Comparison of ENCODE assay signal across 9 mouse cellular contexts in the genomic region with DNA sequence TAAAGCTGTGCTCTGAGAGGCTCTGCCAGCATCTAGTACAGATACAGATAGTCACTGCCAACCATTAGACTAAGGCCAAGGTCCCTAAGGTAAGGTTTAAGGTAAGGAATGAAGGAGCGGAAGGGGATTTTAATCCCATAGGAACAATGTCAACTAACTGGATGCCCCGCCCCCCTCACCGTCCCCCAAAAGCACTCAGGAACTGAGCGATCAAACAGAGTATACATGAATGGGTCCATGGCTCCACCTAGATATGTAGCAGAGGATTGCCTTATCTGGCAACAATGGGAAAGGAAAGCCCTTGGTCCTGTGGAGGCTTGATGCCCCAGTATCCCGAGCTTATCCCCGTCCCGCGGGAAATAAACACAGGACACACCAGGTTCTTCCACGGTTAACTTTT. TPM values are rescaled to one million over a fixed set of nuclear protein-coding genes. Genes with fewer than 3 reads are reported as not detected.
DNase-seq lines count a peak whose midpoint lies in the region; ATAC-seq and TF ChIP-seq lines count a peak whose summit lies in the region.
"Not testable (repeated sequence)": the region's sequence is repeated elsewhere in the genome, so short reads cannot be mapped to it uniquely, and the experiment has no call there.
"Had no signal": no experiment of that assay in that cellular context is flagged by ENCODE, and none has a peak within 500 bp of the region (broad histone marks: within the 10 kb centered on the region; RNA-seq: fewer than 3 reads in every experiment).

No protein-coding gene starts in this region.

- peak overlapping the region; percentile 43 for H3K4me2 ChIP-seq in forebrain, embryonic 13.5 days
- H3K4me2 ChIP-seq in heart, embryonic 13.5 days, result peak overlapping the region; percentile 62
- H3K4me2 ChIP-seq in hindbrain, embryonic 15.5 days, result peak overlapping the region; percentile 35
- H3K4me2 ChIP-seq in kidney, postnatal 0 days (ENCODE audit: low read length), result peak overlapping the region; percentile 28; the same call in 1 of the 2 replicates
- peak overlapping the region; percentile 51 for H3K4me2 ChIP-seq in lung, embryonic 14.5 days
- peak overlapping the region; percentile 39 for H3K4me2 ChIP-seq in midbrain, embryonic 16.5 days (ENCODE audit: low read length)
- H3K4me2 ChIP-seq in stomach, postnatal 0 days (replicated peaks; ENCODE audit: low read depth), result peak overlapping the region; percentile 25; the same call in 1 of the 2 replicates

- peaks cover 41% of the 10 kb centered on the region for H3K27me3 ChIP-seq in forebrain, embryonic 13.5 days
- peaks cover 43% of the 10 kb centered on the region for H3K27me3 ChIP-seq in heart, embryonic 13.5 days (replicated peaks)
- H3K27me3 ChIP-seq in hindbrain, embryonic 15.5 days, result peaks cover 28% of the 10 kb centered on the region
- H3K27me3 ChIP-seq in kidney, postnatal 0 days (ENCODE audit: insufficient read depth, low read length); midbrain, embryonic 16.5 days (ENCODE audit: control insufficient read depth, insufficient read depth, low read depth, low read length); stomach, postnatal 0 days (ENCODE audit: control insufficient read depth, insufficient read depth, low read length): not testable (repeated sequence)
- peaks cover 17% of the 10 kb centered on the region for H3K27me3 ChIP-seq in lung, embryonic 14.5 days (ENCODE audit: insufficient read depth, low read length)

- H3K9ac ChIP-seq in forebrain, embryonic 13.5 days; heart, embryonic 13.5 days; hindbrain, embryonic 15.5 days; kidney, postnatal 0 days (ENCODE audit: low read depth, low read length); lung, embryonic 14.5 days; midbrain, embryonic 16.5 days (ENCODE audit: low read depth, low read length); stomach, postnatal 0 days (ENCODE audit: low read length): not testable (repeated sequence)

- DNase-seq in brain, embryonic 14.5 days (ENCODE audit: low read depth), result peak; percentile 4
- DNase-seq in kidney, postnatal 0 days (ENCODE audit: low spot score); lung, embryonic 14.5 days; stomach, postnatal 0 days (ENCODE audit: low spot score): not testable (repeated sequence)

- not testable (repeated sequence) for H3K27ac ChIP-seq in forebrain, embryonic 13.5 days; heart, embryonic 13.5 days (replicated peaks); hindbrain, embryonic 15.5 days (replicated peaks); kidney, postnatal 0 days; lung, embryonic 14.5 days (ENCODE audit: low read depth); midbrain, embryonic 16.5 days (ENCODE audit: low read length); stomach, postnatal 0 days (replicated peaks)

- peak; percentile 62 for ATAC-seq in forebrain, embryonic 13.5 days
- ATAC-seq in heart, embryonic 13.5 days (ENCODE audit: extremely low read depth, insufficient number of reproducible peaks, low FRiP score, low TSS enrichment); hindbrain, embryonic 15.5 days (ENCODE audit: low FRiP score, low read depth); kidney, postnatal 0 days (replicated peaks; ENCODE audit: low FRiP score, low read depth); stomach, postnatal 0 days (ENCODE audit: low FRiP score, low TSS enrichment): not testable (repeated sequence)
- ATAC-seq in lung, embryonic 14.5 days (ENCODE audit: insufficient read depth), result peak; percentile 33; the same call in 1 of the 2 replicates
- peak; percentile 43; the same call in 1 of the 2 replicates for ATAC-seq in midbrain, embryonic 16.5 days

- not testable (repeated sequence) for H3K36me3 ChIP-seq in forebrain, embryonic 13.5 days (ENCODE audit: poor library complexity, severe bottlenecking); heart, embryonic 13.5 days; hindbrain, embryonic 15.5 days; kidney, postnatal 0 days (ENCODE audit: insufficient read depth, low read length); lung, embryonic 14.5 days (ENCODE audit: insufficient read depth); midbrain, embryonic 16.5 days (ENCODE audit: control insufficient read depth, insufficient read depth, low read length); stomach, postnatal 0 days (ENCODE audit: control insufficient read depth, insufficient read depth, low read length)

- TF ChIP-seq POLR2A in brain, embryonic 14.5 days (IDR thresholded peaks at IDR 0.05; ENCODE audit: borderline replicate concordance, extremely low read depth, insufficient read depth, insufficient read length, poor library complexity, severe bottlenecking), result not testable (repeated sequence)

- H3K4me3 ChIP-seq in forebrain, embryonic 13.5 days, result 0 out of 2 replicates have a peak overlapping the region, but pooled peaks have one; percentile 6
- H3K4me3 ChIP-seq in heart, embryonic 13.5 days, result peak overlapping the region; percentile 35
- not testable (repeated sequence) for H3K4me3 ChIP-seq in hindbrain, embryonic 15.5 days; kidney, postnatal 0 days (replicated peaks; ENCODE audit: low read depth, low read length); midbrain, embryonic 16.5 days (ENCODE audit: low read depth, low read length); stomach, postnatal 0 days (ENCODE audit: low read depth, low read length)
- H3K4me3 ChIP-seq in lung, embryonic 14.5 days (ENCODE audit: low read depth, low read length), result peak overlapping the region; percentile 18; the same call in 1 of the 2 replicates

- TF ChIP-seq CTCF in brain, embryonic 14.5 days (IDR thresholded peaks at IDR 0.05; ENCODE audit: borderline replicate concordance, extremely low read depth, insufficient read depth, insufficient read length); kidney, postnatal 0 days (IDR thresholded peaks at IDR 0.05; ENCODE audit: low read depth); lung, embryonic 14.5 days (IDR thresholded peaks at IDR 0.05; ENCODE audit: low read depth); stomach, postnatal 0 days (IDR thresholded peaks at IDR 0.05; ENCODE audit: low read depth): not testable (repeated sequence)

- H3K4me1 ChIP-seq in forebrain, embryonic 13.5 days; heart, embryonic 13.5 days; hindbrain, embryonic 15.5 days (replicated peaks); kidney, postnatal 0 days (replicated peaks; ENCODE audit: insufficient read depth, low read length); lung, embryonic 14.5 days (ENCODE audit: insufficient read depth); midbrain, embryonic 16.5 days (ENCODE audit: control insufficient read depth, insufficient read depth, low read length); stomach, postnatal 0 days (replicated peaks; ENCODE audit: control insufficient read depth, insufficient read depth): not testable (repeated sequence)

- H3K9me3 ChIP-seq in forebrain, embryonic 13.5 days (replicated peaks); heart, embryonic 13.5 days; hindbrain, embryonic 15.5 days; kidney, postnatal 0 days (replicated peaks; ENCODE audit: low read length); lung, embryonic 14.5 days (ENCODE audit: low read depth, low read length); midbrain, embryonic 16.5 days (replicated peaks; ENCODE audit: control insufficient read depth, low read length, poor library complexity, severe bottlenecking); stomach, postnatal 0 days (ENCODE audit: control insufficient read depth, low read length): not testable (repeated sequence)

- TF ChIP-seq EP300 in stomach, postnatal 0 days (optimal IDR thresholded peaks at IDR 0.05), result not testable (repeated sequence)

- 8% methylated on average over 9 of the region's 9 CpGs for WGBS in forebrain, embryonic 13.5 days
- WGBS in heart, embryonic 13.5 days, result 10% methylated on average over 9 of the region's 9 CpGs
- WGBS in hindbrain, embryonic 15.5 days, result 15% methylated on average over 9 of the region's 9 CpGs
- 7% methylated on average over 9 of the region's 9 CpGs for WGBS in kidney, postnatal 0 days
- WGBS in lung, embryonic 14.5 days, result 3% methylated on average over 9 of the region's 9 CpGs
- WGBS in midbrain, embryonic 16.5 days, result 9% methylated on average over 9 of the region's 9 CpGs
- 7% methylated on average over 9 of the region's 9 CpGs for WGBS in stomach, postnatal 0 days

RNA-seq across cellular contexts. Expression of a gene that starts 4.9 kb away (rescaled TPM):
- polyA plus RNA-seq in brain, embryonic 14.5 days (2012; rRNA removed), result 0.78 and 0.93 TPM in 2 replicates
- polyA plus RNA-seq in forebrain, embryonic 13.5 days (2015; fragmentation: Nextera tagmentation; extraction: Ambion mirVana), result 0.61 and 0.81 TPM in 2 replicates
- polyA plus RNA-seq in heart, embryonic 13.5 days (2015; fragmentation: Nextera tagmentation; extraction: Ambion mirVana), result 0.25 and 0.50 TPM in 2 replicates
- 0.58 and 0.80 TPM in 2 replicates for polyA plus RNA-seq in hindbrain, embryonic 15.5 days (2015; fragmentation: Nextera tagmentation; extraction: Ambion mirVana)
- 0.88 TPM in 2 replicates for polyA plus RNA-seq in kidney, postnatal 0 days (2015; fragmentation: Nextera tagmentation; extraction: Ambion mirVana)
- polyA plus RNA-seq in lung, embryonic 14.5 days (2014; fragmentation: Nextera tagmentation; extraction: Ambion mirVana), result 0.99 and 1.1 TPM in 2 replicates
- polyA plus RNA-seq in midbrain, embryonic 16.5 days (2015; fragmentation: Nextera tagmentation; extraction: Ambion mirVana), result 0.35 and 0.57 TPM in 2 replicates
- 0.36 and 0.51 TPM in 2 replicates for polyA plus RNA-seq in stomach, postnatal 0 days (2015; fragmentation: Nextera tagmentation; extraction: Ambion mirVana)
- polyA plus RNA-seq: liver, embryonic 16.5 days had no signal

RNA-seq across cellular contexts. Expression of a gene that starts 4.9 kb away (rescaled TPM):
- 1.1 TPM in 2 replicates for polyA plus RNA-seq in brain, embryonic 14.5 days (2012; rRNA removed)
- 2.5 and 2.8 TPM in 2 replicates for polyA plus RNA-seq in forebrain, embryonic 13.5 days (2015; fragmentation: Nextera tagmentation; extraction: Ambion mirVana)
- 2.9 and 3.5 TPM in 2 replicates for polyA plus RNA-seq in heart, embryonic 13.5 days (2015; fragmentation: Nextera tagmentation; extraction: Ambion mirVana)
- 0.75 and 1.0 TPM in 2 replicates for polyA plus RNA-seq in hindbrain, embryonic 15.5 days (2015; fragmentation: Nextera tagmentation; extraction: Ambion mirVana)
- polyA plus RNA-seq in kidney, postnatal 0 days (2015; fragmentation: Nextera tagmentation; extraction: Ambion mirVana), result 6.8 and 7.2 TPM in 2 replicates
- polyA plus RNA-seq in lung, embryonic 14.5 days (2014; fragmentation: Nextera tagmentation; extraction: Ambion mirVana), result 9.3 and 9.4 TPM in 2 replicates
- polyA plus RNA-seq in midbrain, embryonic 16.5 days (2015; fragmentation: Nextera tagmentation; extraction: Ambion mirVana), result 0.46 and 1.2 TPM in 2 replicates
- polyA plus RNA-seq in stomach, postnatal 0 days (2015; fragmentation: Nextera tagmentation; extraction: Ambion mirVana), result 5.3 and 6.0 TPM in 2 replicates

RNA-seq across cellular contexts. Expression of a gene that starts 14.2 kb away (rescaled TPM):
- polyA plus RNA-seq in brain, embryonic 14.5 days (2012; rRNA removed), result 2.6 and 3.4 TPM in 2 replicates
- polyA plus RNA-seq in forebrain, embryonic 13.5 days (2015; fragmentation: Nextera tagmentation; extraction: Ambion mirVana), result 8.9 and 10.3 TPM in 2 replicates
- polyA plus RNA-seq in heart, embryonic 13.5 days (2015; fragmentation: Nextera tagmentation; extraction: Ambion mirVana), result 12.3 and 16.2 TPM in 2 replicates
- polyA plus RNA-seq in hindbrain, embryonic 15.5 days (2015; fragmentation: Nextera tagmentation; extraction: Ambion mirVana), result 3.4 and 4.7 TPM in 2 replicates
- 37.1 and 37.8 TPM in 2 replicates for polyA plus RNA-seq in kidney, postnatal 0 days (2015; fragmentation: Nextera tagmentation; extraction: Ambion mirVana)
- 19.1 and 26.0 TPM in 2 replicates for polyA plus RNA-seq in lung, embryonic 14.5 days (2014; fragmentation: Nextera tagmentation; extraction: Ambion mirVana)
- 1.9 and 2.9 TPM in 2 replicates for polyA plus RNA-seq in midbrain, embryonic 16.5 days (2015; fragmentation: Nextera tagmentation; extraction: Ambion mirVana)
- polyA plus RNA-seq in stomach, postnatal 0 days (2015; fragmentation: Nextera tagmentation; extraction: Ambion mirVana), result 12.9 and 16.2 TPM in 2 replicates
